Mouse (Mus musculus) retina, postnatal 7 days (tissue): ENCODE measurements around the gene Retn.

Source experiments
- DNase-seq: peaks from one replicate; pipeline ENCODE4 v3.0.0-alpha.2; 2012; ENCODE audit warnings: low read depth, low spot score

Gene Retn

GRCm38 (mm10) chr8:3660889-3661288, 5.3 kb downstream of the Retn start:
- no peak for DNase-seq

- no peak for DNase-seq
Observed at GRCm38 (mm10) chr8:3664405-3664804, 8.8 kb downstream of the Retn start.

GRCm38 (mm10) chr8:3665507-3665906, 9.9 kb downstream of the Retn start, which contains the start of gene Mcemp1:
TSS of gene Mcemp1 (plus strand) at chr8:3665754.
- no peak for DNase-seq

- no peak for DNase-seq
Observed at GRCm38 (mm10) chr8:3670388-3670787, 14.8 kb downstream of the Retn start.

GRCm38 (mm10) chr8:3671980-3672491, 16.5 kb downstream of the Retn start, which contains the start of gene Fcor:
TSS of gene Fcor (minus strand) at chr8:3672362.
- DNase-seq: peak; percentile 70

GRCm38 (mm10) chr8:3674671-3675070, 19.1 kb downstream of the Retn start:
- no peak for DNase-seq

GRCm38 (mm10) chr8:3676131-3676992, 20.8 kb downstream of the Retn start, which contains the start of gene Trappc5:
TSS of gene Trappc5 (plus strand) at chr8:3676299.
- peak; percentile 87 for DNase-seq

GRCm38 (mm10) chr8:3676993-3677579, 21.5 kb downstream of the Retn start:
- DNase-seq: no peak

- DNase-seq: no peak
Observed at GRCm38 (mm10) chr8:3678831-3679230, 23.3 kb downstream of the Retn start.

GRCm38 (mm10) chr8:3679236-3679635, 23.7 kb downstream of the Retn start:
- no peak for DNase-seq

- DNase-seq: no peak
Observed at GRCm38 (mm10) chr8:3679656-3680055, 24.1 kb downstream of the Retn start.

- no peak for DNase-seq
Observed at GRCm38 (mm10) chr8:3682435-3682834, 26.9 kb downstream of the Retn start.

- no peak for DNase-seq
Observed at GRCm38 (mm10) chr8:3683408-3684176, 28.0 kb downstream of the Retn start.

GRCm38 (mm10) chr8:3684530-3684929, 29.0 kb downstream of the Retn start:
- DNase-seq: no peak

GRCm38 (mm10) chr8:3685422-3685821, 29.9 kb downstream of the Retn start:
- DNase-seq: no peak

- no peak for DNase-seq
Observed at GRCm38 (mm10) chr8:3687537-3687936, 32.0 kb downstream of the Retn start.

- no peak for DNase-seq
Observed at GRCm38 (mm10) chr8:3690774-3691173, 35.2 kb downstream of the Retn start.

GRCm38 (mm10) chr8:3694121-3694520, 38.6 kb downstream of the Retn start, which contains the start of gene Fcer2a:
TSS of gene Fcer2a (minus strand) at chr8:3694175.
- no peak for DNase-seq

- DNase-seq: no peak
Observed at GRCm38 (mm10) chr8:3701491-3701890, 45.9 kb downstream of the Retn start.

- no peak for DNase-seq
Observed at GRCm38 (mm10) chr8:3705711-3706110, 50.1 kb downstream of the Retn start.

GRCm38 (mm10) chr8:3707611-3708010, 52.0 kb downstream of the Retn start:
- DNase-seq: no peak
